Mouse (Mus musculus) T-helper 1 cell (primary cell): Measurements from ENCODE around the gene Stbd1.

Experiments used
- in situ Hi-C: fragments of 300-600 bp; cut with MboI, MseI; formaldehyde crosslinking; loops from one replicate; pipeline ENCODE4 v1.15.1; 2025; ENCODE audit warnings: high pct_unique_total_duplicates

Stbd1 gene

GRCm38 (mm10) chr5:92635891-92636290, 33.0 kb downstream of the Stbd1 start:
- in situ Hi-C loops: no loop called here

- in situ Hi-C loops: no loop called here
Measured at GRCm38 (mm10) chr5:92640861-92641260, 38.0 kb downstream of the Stbd1 start.
